ENCODE assay signal across 8 mouse cellular contexts in the genomic region with DNA sequence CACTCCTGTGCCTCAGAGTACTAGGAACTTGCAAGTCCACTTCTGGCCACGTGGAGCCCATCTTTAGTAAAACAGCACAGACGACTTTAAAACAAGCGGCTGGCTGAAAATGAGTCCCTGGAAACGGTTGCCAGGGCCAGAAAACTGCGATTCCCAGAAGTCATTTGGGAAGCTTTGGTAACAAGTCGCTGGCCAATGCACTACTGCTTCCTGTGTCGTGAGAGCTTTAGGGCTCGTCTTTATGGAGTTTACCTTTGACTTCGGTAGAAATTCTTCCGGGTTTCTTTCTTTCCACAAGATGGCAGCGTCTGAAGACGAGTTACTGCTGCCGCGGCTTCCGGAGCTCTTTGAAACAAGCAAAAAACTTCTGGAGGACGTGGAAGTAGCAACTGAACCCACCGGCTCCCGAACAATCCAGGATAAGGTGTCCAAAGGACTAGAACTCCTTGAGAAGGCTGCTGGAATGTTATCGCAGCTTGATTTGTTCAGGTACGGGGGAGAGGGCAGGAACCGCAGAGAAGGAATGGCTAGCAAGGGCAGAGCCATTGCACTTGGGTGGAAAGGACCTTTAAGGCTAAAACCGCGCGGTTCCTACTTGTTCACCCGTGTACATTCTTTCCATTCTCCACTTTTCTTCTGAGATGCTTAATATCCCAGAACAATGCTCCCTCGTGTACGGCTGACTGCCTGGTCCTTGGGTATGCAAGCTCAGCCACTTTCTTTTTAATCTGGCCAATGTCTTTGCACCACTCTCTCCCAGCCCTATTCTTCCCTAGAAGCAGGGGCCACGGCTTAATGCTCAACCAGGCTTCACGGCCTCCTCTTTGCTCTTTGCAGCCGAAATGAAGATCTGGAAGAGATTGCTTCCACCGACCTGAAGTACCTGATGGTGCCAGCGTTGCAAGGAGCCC. TPM values are rescaled to one million over a fixed set of nuclear protein-coding genes. Genes with fewer than 3 reads are reported as not detected.
DNase-seq lines count a peak whose midpoint lies in the region; ATAC-seq lines count a peak whose summit lies in the region.

A gene (plus strand): TSS at position 224 of the 911 bp plus-strand sequence.

- 34% methylated on average over 32 of the region's 32 CpGs for WGBS in forebrain, embryonic 14.5 days
- 20% methylated on average over 32 of the region's 32 CpGs for WGBS in neural tube, embryonic 15.5 days

- H3K4me2 ChIP-seq in forebrain, embryonic 14.5 days (ENCODE audit: low read length), result peak within 1 kb of the TSS; percentile 62
- H3K4me2 ChIP-seq in neural tube, embryonic 15.5 days, result peak within 1 kb of the TSS; percentile 63

- peak within 1 kb of the TSS; percentile 52 for H3K9ac ChIP-seq in forebrain, embryonic 14.5 days (ENCODE audit: low read length)
- peak within 1 kb of the TSS; percentile 44 for H3K9ac ChIP-seq in neural tube, embryonic 15.5 days (replicated peaks)

- intact Hi-C loops in heart, postnatal 14 days (cut with DNase I), result loop anchor here (10.0 kb wide), 1 partner anchor 130 kb away; a partner anchor contains a TSS

- ATAC-seq in forebrain, embryonic 14.5 days, result peak; percentile 99
- peak; percentile 99 for ATAC-seq in neural tube, embryonic 15.5 days (ENCODE audit: low FRiP score)

- peak within 1 kb of the TSS; percentile 48 for H3K4me3 ChIP-seq in forebrain, embryonic 14.5 days (ENCODE audit: low read depth, low read length)
- H3K4me3 ChIP-seq in neural tube, embryonic 15.5 days (replicated peaks), result peak within 1 kb of the TSS; percentile 60

- 0 out of 2 replicates have a peak, but pooled peaks cover 5% of the 10 kb centered on the region for H3K4me1 ChIP-seq in forebrain, embryonic 14.5 days (ENCODE audit: control insufficient read depth, insufficient read depth, low read length)
- peaks cover 13% of the 10 kb centered on the region for H3K4me1 ChIP-seq in neural tube, embryonic 15.5 days

- DNase-seq in ES-CJ7 (ENCODE audit: low read depth, low spot score), result peak; percentile 90
- DNase-seq in cerebellum, adult 11 months, result peak; percentile 49
- DNase-seq in forebrain, embryonic 14.5 days (ENCODE audit: low spot score), result peak; percentile 96
- peak; percentile 66 to 78 for DNase-seq in heart, postnatal 14 days
- peak; percentile 83 for DNase-seq in layer of hippocampus, adult 11-12 months (ENCODE audit: low spot score)
- peak; percentile 89 to 91 for DNase-seq in lung, adult 18-20 months
- DNase-seq in testis, postnatal 14 days (ENCODE audit: low spot score), result peak; percentile 78

- no peak within 1 kb of the TSS for H3K27ac ChIP-seq in forebrain, embryonic 14.5 days (ENCODE audit: low read depth, low read length)
- H3K27ac ChIP-seq in neural tube, embryonic 15.5 days (replicated peaks), result peak within 1 kb of the TSS; percentile 67; the same call in 1 of the 2 replicates

- no peaks in the 10 kb centered on the region for H3K27me3 ChIP-seq in forebrain, embryonic 14.5 days (replicated peaks; ENCODE audit: control insufficient read depth, insufficient read depth, low read length)
- H3K27me3 ChIP-seq in neural tube, embryonic 15.5 days (replicated peaks), result peaks cover 4% of the 10 kb centered on the region; the same call in 1 of the 2 replicates

- no peaks in the 10 kb centered on the region for H3K36me3 ChIP-seq in forebrain, embryonic 14.5 days (ENCODE audit: control insufficient read depth, insufficient read depth, low read length)
- H3K36me3 ChIP-seq in neural tube, embryonic 15.5 days, result no peaks in the 10 kb centered on the region

- H3K9me3 ChIP-seq in forebrain, embryonic 14.5 days (replicated peaks; ENCODE audit: control insufficient read depth, low read length), result no peaks in the 10 kb centered on the region
- H3K9me3 ChIP-seq in neural tube, embryonic 15.5 days (replicated peaks), result no peaks in the 10 kb centered on the region

RNA-seq across cellular contexts. Expression of the gene that starts here (rescaled TPM):
- polyA plus RNA-seq in forebrain, embryonic 14.5 days (2014; fragmentation: Nextera tagmentation; extraction: Ambion mirVana), result 34.3 and 34.8 TPM in 2 replicates
- 10 to 100 TPM; 38.0 to 41.0 TPM for total RNA-seq in heart, postnatal 14 days (2021)
- 25.3 and 29.8 TPM in 2 replicates for polyA plus RNA-seq in neural tube, embryonic 15.5 days (2015; fragmentation: Nextera tagmentation; extraction: Ambion mirVana)
